Mouse (Mus musculus) embryonic fibroblast, embryonic 13.5 days (primary cell): ENCODE results near the gene Necab3.

Source experiments
- CTCF ChIP-seq: IDR thresholded peaks from 2 replicates; pipeline ENCODE4 v1.5.1; 2011; ENCODE audit warnings: mild to moderate bottlenecking, control low read depth, low read length, moderate library complexity, borderline replicate concordance; ENCODE audit not compliant: insufficient read depth
- POLR2A ChIP-seq: IDR thresholded peaks from 2 replicates; pipeline ENCODE4 v1.6.1; 2011; ENCODE audit warnings: low read depth, mild to moderate bottlenecking, control low read depth, low read length, moderate library complexity

DNA sequence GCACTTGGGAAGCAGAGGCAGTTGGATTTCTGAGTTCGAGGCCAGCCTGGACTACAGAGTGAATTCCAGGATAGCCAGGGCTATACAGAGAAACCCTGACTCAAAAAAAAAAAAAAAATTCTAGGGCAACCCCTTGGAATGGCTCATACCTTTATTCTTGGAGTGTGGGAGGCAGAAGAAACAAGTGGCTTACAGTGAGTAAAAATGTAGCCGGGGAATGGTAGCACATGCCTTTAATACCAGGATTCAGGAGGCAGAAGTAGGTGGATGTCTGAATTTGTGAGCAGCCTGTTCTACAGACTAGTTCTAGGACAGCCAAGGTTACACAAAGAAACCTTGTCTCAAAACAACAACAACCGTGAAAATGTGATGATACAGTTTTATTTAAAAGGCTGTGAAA lies 57.9 kb downstream of the Necab3 start:
- TF ChIP-seq POLR2A (no peak), CTCF (no peak)
